Mouse (Mus musculus) layer of hippocampus, adult 9-11 months (tissue): ENCODE measurements around the gene Map4k1.

ENCODE experiments used
- DNase-seq: peaks from one replicate; pipeline ENCODE4 v3.0.0; 2022

The Map4k1 gene

GRCm38 (mm10) chr7:29029690-29030656 is 48.1 kb downstream of the Map4k1 start:
- DNase-seq = no peak

DNA sequence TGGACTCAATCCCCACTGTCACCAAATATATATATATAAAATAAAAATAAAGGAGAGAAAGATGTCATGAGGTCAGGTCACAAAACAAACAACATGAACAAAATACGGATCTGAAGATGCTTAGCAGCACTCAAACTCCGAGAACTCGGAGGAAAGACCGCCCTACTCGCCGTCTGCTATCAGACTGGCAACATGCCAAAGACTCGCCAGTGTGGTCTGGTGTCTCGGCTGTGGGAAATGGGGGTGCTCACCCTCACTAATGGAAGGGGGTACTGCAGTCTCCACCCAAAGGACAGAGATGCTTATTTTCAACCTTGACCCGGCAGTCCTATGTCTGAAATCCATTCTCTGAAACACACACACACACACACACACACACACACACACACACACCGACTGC is 49.8 kb downstream of the Map4k1 start:
- no peak for DNase-seq

GRCm38 (mm10) chr7:29032685-29033084 is 50.8 kb downstream of the Map4k1 start:
- no peak for DNase-seq

DNA sequence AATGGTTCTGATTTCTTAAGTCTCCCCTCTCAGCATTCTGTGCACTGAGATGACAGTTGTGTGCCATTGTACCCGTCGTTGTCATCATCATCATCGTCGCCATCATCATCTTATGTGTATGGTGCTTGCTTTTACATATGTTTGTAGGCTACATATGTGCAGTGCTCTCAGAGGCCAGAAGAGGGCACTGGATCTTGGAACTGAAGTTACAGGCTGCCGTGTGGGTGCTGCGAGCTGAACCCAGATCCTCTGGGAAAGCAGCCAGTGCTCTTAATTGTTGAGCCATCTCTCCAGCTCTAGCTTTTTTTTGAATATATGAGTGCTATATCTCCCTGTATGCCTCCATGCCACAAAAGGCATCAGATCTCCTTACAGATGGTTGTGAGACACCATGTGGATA is 55.4 kb downstream of the Map4k1 start:
- no peak for DNase-seq

GRCm38 (mm10) chr7:29039604-29039984 is 57.7 kb downstream of the Map4k1 start:
- DNase-seq = peak; percentile 84

GRCm38 (mm10) chr7:29039985-29040661 is 58.3 kb downstream of the Map4k1 start:
- no peak for DNase-seq

- DNase-seq = no peak
Measured at GRCm38 (mm10) chr7:29041194-29041593, 59.3 kb downstream of the Map4k1 start.

- peak; percentile 51 for DNase-seq
Measured at GRCm38 (mm10) chr7:29043016-29043673, 61.3 kb downstream of the Map4k1 start.

DNA sequence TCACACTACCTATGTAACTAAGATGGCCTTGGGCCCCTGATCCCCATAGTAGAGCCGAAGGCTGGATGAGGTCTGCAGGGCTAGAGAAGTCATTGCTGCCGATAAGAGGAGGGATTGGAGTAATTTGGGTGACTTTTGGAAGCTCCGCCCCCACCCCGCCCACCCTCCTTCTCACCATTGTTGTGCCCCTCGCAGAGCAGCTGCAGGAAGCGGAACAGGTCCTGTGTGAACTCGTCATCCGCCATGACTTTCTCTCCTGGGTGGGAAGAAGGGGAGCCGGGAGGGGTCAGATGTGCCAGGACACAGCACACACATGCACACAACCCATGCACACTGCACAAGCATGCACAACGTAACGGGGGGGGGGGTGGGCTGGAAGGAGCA is 61.8 kb downstream of the Map4k1 start:
- DNase-seq = no peak

DNA sequence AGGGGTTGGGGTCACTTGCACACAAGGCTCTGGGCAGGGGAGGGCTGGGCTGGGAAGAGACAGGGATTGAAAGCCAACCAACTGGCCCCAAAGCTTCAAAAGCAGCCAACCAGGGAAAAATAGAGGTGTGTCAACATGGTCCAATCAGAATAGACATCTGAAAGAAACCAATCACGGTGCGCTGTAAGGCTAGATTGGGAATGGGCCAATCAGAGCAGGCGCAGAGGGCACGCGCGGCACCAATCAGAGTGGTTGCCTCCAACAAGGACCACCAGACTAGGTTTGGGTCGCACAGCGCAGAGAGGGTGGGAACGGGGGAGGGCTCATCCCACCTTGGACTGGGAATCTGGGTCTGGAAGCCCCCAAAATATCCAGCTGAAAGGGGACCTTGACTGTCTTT is 62.5 kb downstream of the Map4k1 start:
- no peak for DNase-seq

GRCm38 (mm10) chr7:29046533-29046932 is 64.7 kb downstream of the Map4k1 start:
- DNase-seq = no peak

- no peak for DNase-seq
Measured at GRCm38 (mm10) chr7:29048070-29048469, 66.2 kb downstream of the Map4k1 start.

DNA sequence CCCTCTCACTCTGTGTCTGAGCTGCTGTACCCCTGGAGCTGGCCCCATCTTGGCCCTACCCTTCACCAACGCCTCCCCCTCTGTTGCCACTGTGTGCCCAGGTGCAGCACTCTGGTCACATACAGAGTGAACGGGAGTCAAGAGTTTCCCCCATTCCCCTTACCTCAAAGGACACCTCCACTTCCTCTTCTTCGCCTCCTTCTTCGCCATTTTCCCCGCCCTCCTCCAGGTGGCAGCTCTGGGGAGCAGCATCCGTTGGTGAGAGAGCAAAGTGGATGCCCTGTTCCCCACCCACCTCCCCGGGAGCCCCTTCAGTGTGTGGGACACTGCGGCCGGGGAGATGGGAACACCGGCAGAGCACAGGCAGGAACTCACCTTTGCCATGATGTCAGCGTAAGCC is 66.8 kb downstream of the Map4k1 start:
- no peak for DNase-seq

- DNase-seq = no peak
Measured at GRCm38 (mm10) chr7:29050797-29051196, 68.9 kb downstream of the Map4k1 start.

GRCm38 (mm10) chr7:29052821-29053220 is 71.0 kb downstream of the Map4k1 start:
- DNase-seq = no peak
